Mouse (Mus musculus) inflammation-experienced regulatory T-cells (primary cell): ENCODE measurements around the gene Tmx1. TPM values are rescaled to one million over a fixed set of nuclear protein-coding genes. Genes with fewer than 3 reads are reported as not detected.

Source experiments
- polyA plus RNA-seq, 2 experiments: library from polyadenylated mRNA; unstranded; fragments of 100-300 nt; shearing (Covaris generic); gene quantifications; one replicate each; pipeline ENCODE4 v1.2.1; 2017

Gene Tmx1
- 100 to 1,000 TPM; 102 to 127 TPM for polyA plus RNA-seq

DNA sequence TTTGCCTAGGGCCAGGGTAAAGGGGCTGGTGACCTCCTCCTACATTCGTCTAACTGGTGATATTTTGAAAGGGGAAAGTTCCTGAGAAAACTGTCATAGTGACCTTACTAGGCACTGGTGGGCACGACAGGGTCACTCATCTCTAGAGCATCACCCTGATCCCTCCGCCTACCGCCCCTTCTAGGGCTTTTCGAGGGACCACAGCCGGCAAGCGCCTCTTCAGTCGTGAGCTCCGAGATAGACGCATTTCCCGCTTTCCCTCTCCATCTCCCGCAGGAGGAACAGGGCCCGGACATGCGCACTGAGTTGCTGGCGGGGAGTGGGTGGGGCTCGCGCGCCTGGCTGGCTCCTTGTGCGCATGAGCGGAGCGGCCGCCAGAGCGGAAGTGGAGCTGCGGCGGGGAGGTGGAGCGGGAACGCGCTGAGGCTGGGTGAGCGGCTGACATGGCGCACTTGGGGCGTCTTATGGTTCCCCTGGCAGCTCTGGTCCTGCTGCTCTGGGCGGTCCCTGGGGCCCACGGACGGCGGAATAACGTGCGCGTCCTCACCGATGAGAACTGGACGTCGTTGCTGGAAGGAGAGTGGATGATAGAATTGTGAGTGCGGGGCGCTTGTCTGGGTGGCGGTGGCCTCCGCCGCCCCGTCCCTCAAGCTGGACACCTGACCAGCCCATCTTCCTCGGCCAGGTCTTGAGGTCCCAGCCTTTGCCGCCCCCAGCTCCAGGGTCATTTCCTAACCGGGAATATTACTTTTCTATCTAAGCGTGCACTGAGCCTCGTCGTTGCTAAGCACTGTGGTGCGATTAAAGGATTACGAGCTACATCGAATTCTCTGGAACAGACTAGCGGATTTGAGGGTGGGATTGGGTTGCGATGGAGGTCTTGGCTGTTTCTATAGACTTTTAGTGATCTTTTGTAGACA is at the start of gene Tmx1:
Gene Tmx1 (plus strand): TSS at position 370 of the 920 bp plus-strand sequence.

Other genes with a start within 250 kb of the Tmx1 start
- gene Pygl, start 221.6 kb upstream of the Tmx1 start, polyA plus RNA-seq, result 1 to 10 TPM in 1 of 2 experiments, under 1 TPM in 1; 0.95 to 5.1 TPM
- gene Trim9, start 105.5 kb upstream of the Tmx1 start, polyA plus RNA-seq, result 1 to 10 TPM in 1 of 2 experiments, under 1 TPM in 1; 0.23 to 1.2 TPM